Mouse (Mus musculus): ENCODE data around the gene Atp13a3.
"Not testable (repeated sequence)": the region's sequence is repeated elsewhere in the genome, so short reads cannot be mapped to it uniquely, and the experiment has no call there.

The Atp13a3 gene

DNA sequence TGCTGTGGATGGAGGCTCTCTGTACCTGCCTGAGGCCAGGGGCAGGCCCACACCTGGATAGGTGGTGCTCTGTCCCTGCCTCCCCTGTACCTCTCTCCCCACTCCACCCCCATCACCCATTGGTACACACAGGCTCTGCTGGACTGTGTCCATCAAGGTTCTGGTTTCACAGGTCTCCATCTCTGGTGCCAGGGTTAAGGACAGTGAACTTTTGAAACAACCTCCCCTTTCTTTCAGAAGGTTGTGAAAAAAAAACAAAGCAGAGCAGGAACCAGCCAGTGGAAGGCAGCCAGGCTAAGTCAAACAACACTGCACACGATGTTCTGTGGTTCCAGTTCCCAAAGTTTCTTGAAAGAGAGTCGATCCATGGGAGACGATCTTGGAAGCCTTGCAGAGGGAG, 6.9 kb upstream of the Atp13a3 start:
- no peak for DNase-seq (ENCODE audit: low spot score)

DNA sequence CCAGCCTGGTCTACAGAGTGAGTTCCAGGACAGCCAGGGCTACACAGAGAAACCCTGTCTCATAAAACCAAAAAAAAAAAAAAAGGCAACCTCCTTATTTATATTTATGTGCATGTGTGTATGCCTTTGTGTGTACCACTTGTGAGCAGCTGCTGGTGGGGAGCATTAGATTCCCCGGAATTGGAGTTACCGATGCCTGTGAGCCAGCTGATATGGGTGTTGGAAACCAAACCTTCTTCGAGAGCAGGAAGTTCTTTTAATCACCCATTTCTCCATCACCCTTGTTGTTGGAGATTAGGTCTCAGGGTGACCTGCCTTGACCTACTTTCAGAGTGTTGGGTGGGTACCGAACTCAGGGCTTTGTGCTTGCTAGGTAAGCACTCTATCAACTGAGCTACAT, 5.1 kb upstream of the Atp13a3 start:
- DNase-seq (ENCODE audit: low spot score), result no peak

DNA sequence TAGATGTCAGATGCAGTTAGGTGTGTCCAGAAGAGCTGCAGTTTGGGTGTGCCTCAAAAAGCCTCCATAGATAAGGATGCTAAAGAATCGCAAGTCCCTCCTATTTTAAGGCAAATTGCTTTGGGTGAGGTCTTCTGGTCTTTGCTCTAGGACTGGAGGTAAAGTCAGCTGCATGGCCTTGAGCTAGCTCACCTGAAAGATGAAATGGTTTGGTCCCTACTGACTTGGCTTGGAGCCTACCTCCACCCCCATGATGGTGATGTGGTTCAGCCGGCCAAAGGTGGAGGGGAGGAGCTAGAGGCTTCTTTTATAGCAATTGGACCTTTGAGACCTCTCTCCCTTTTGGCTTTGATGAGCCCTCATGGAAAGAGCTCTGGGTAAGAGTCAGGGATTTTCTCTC, 1.7 kb upstream of the Atp13a3 start:
- DNase-seq (ENCODE audit: low spot score), result no peak

DNA sequence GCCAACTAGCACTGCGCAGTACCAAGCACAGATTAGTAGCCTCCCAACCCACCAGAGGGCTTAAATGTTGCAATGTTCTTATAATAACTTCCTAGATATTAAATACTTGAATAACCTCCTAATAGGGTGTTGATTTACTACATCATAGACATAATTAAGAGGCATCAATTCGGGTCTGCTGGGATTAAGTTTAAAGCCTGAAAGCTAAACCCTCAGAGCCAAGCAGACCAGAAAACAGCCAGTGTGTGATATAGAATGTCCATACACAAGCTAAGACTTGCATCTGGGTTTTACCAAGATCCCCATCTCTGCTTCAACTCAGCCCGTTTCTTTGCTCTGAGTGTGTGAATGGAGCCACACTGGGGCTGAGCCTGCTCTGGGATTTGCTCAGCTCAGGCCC, 2.2 kb downstream of the Atp13a3 start:
- no peak for DNase-seq (ENCODE audit: low spot score)

DNA sequence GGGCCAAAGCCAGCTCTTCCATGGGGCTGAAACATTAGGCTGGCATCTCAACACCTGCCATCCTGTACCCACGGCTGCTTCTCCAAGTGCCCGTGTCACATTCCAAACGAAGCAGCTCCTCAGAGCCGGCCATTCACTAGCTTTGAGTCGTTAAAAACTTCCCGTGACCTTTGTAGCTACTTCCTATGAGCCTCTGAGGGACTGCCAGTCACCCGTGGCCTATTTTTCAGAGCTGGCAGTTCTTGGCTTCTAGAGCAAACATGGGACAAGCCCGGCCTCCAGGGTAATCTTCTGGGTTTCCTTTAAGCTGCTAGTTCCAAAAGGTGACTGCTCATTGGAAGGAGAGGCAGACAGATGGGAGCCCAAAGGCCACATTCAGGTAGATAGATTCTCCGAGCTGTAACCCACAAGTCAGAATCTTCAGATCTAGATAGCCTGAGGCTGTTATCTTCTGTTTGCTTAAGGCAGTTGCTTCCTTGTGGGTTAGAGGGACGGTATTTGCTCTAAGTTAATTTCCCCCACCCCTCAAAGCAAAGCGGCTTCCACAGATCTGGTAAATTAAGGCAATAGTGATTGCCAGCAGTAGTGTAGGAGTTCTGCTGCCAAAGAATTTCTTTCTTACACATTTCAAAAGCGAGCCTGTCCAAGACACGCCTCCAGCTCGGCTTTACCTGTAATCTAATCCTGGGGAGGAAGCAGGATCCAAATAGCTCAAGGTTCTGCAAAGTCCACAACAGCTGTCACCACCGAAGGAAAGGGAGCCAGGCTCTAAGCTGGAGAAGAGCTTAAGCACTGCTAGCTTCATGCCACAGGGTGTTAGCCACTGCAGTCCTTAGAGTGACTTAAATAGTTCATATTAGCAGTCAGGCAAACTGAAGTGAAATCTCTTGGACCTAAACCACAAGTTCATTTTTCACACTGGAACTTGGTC, 8.4 kb downstream of the Atp13a3 start:
- DNase-seq (ENCODE audit: low spot score), result peak; percentile 3

DNA sequence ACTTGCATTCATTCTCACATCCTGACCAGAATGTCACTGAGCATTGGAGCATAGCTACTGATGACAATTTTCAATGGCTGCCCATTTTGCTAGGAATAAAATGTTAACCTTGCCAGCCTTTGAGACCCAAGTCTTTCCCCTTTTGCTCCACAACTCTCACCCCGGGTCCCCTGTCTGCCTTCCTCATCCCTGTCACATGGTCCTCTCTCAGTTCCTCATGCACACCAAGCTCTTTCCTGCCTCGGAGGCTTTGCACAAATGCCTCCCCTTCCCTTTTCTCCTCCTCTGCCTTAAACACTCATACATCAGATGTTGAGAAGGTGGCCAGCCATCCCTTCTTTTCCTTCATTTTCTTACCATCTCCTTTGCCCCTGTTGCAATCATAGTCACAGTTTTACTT, 10.6 kb downstream of the Atp13a3 start:
- no peak for DNase-seq (ENCODE audit: low spot score)

DNA sequence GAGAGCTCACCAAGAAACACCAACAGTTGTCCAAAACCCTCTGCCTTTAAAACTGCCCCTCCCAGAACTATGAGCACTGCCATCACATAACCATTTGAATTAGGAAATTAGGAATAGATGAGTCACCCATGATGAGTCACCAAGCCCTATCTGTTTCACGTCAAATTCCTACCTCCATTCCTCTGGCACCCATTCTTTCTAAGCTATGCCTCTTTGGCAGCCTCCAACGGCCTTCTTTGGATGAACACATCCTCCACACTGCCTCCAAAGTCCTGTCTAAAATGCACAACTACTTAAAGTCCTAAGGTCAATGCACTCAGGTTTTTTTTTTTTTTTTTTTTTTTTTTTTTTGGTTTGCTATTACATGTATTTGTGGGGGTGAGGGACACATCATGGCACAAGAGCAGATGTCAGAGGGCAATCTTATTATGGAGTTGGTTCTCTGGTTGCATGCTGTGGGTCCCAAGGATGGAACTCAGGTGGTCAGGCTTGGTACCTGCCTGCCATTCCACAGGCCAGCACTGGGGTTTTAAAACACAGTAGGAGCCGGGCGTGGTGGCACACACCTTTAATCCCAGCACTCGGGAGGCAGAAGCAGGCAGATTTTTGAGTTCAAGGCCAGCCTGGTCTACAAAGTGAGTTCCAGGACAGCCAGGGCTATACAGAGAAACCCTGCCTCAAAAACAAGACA, 15.0 kb downstream of the Atp13a3 start:
- no peak for DNase-seq (ENCODE audit: low spot score)

DNA sequence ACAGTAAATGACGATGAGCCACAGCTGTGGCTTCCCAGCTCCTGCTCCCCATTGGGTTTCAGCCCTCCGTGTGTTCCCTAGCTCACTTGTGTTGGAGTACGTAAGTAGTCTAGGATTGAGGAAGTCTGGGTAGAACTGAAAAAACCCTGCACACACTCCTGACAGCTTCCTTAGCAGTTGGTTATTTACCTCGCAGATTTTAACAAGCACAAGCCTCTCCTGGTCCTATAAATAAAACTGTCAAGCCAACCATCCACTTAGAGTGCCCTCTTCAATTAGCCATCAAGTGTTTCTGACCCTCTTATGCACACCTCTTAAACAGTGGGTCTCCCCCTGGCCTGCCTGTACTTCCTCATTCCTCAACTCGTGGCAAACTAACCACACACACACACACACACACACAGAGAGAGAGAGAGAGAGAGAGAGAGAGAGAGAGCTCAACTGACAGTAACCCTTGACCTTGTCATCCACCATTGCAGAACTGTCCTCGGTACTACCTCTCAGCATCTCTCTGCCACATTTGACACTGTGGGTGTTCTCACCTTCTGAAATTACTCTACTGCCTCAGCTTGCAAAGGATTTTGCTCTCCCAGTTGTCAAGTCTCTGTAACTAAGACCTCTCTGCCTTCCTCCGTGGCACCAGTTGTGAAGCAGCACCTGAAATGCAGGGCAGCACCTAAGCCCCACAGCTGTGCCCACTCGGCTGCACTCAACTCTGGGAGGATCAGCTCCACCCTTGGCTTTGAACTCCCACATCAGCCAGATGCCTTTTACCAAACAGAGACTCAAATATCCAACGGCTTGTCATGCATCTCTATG, 15.7 kb downstream of the Atp13a3 start:
- DNase-seq (ENCODE audit: low spot score), result no peak

DNA sequence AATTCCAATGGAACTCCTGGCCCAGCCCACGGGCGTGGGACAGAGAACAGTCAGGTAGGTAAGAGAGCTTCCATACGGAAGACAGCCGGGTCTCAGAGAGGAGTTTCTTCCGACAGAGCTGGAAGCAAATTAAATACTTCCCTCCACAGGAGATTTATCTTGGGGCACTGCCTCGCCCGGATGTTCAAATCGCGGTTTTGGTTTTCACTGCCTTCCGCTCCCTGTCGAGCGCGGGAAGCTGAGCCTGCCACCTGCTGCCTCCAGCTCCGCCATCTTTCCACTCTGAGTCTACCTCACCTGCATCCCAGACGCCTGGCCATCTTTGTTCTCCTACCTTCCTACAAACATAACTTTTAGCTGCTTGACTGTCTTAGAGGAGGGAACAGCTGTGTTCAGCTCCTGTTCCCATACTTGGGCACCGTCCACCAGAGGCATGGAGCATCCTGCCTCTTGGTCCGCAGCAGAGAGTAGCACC, 16.5 kb downstream of the Atp13a3 start:
- no peak for DNase-seq (ENCODE audit: low spot score)

DNA sequence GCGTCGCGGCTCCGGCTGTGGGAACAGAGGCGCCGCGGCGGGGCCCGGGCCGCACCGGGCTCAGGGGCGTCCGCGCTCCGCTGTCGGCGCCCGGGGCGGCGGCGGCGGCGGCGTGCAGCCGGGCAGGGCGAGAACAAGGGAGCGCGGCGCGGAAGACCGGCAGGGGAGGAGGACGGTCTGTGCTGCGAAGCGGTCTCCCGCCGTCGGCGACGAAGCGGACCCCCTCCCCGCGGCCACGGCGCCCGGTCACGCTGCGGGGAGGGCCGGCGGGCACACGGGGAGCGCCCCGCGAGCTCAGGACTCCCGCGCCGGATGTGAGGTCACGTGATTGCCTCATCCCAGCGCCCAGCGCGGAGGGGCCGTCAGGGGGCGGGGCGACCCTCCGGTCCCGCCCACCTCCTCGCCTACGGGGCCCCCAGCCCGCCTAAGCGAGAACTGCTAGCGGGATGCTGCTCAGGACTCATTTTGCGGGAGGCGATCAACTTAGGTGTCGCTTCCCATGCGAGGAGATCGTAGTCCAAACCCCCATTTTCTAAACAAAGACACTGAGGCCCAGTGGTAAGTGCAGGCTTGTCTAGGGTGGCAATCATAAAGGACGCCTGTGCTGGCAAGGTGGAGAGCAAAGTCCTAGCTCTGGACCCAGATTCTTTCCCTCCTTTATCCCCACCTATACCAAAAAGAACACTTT, 17.1 kb downstream of the Atp13a3 start:
- DNase-seq (ENCODE audit: low spot score), result peak; percentile 80

DNA sequence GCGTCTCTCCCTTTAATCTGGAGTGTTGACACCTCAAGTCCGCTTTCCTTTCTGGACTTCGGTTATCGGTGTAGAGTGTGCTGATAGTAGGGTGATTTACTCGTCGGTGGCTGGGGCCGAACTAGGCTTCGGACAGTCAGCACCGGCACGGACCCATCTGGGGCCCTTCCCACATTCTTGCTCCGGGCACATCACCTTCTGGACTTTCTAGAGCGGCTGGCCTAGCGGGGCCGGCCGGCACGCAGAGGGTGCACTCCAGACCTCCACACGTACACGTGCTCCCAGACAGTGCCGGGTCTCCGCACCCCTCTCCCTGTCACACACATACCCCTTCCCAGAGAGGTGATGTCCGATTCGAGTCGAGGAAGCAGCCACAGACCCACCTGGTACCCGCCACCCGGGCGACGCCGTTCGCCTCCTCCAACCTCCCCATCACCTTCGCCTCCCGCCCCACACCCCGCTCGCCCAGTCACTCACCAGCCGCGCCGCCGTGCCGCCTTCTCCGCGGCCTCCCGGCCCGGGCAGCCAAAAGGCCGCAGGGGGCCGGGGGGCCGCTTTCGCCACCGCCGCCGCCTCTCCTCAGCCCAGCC, 17.8 kb downstream of the Atp13a3 start:
- DNase-seq (ENCODE audit: low spot score), result peak; percentile 9

DNA sequence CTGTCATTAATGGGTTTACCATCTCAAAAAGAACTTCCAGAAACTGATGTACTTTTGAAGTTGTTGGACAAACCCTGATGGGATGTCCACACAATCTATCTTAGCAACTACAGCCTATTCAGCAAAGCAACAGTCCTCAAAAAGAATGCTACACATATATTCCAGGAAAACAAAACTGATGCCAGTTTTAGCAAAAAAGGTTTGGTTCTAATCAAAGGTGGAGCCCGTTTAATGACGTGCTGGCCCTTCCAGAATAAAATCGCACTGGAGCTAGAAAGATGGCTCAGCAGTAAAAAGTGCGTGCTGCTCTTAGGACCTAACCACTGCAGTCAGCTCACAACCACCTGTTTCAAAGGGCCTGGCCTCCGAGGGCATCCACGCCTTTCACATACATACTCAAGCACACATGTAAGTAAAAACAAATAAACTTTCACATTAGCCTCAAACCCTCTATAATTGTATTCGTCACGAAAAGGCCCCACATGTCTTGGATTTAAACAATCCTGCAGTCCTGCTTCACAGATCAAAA, 18.8 kb downstream of the Atp13a3 start:
- DNase-seq (ENCODE audit: low spot score), result no peak

DNA sequence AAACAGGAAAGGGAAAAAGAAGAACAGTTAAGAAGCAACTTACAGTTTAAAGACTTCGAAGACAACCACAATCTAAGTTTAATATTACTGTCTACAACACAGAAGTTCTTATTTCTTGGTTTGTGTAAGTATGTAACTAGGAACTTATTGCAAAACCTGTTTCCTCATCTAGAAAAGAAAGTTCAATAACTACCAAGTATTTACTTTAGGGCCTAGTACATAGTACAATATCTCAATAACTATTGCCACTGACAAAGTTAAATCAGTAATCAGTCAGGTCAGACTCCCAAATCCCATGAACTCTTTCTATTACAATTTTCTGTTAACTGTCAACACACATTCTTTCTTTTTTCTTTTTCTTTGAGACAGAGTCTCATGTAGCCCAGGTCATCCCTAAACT, 20.2 kb downstream of the Atp13a3 start:
- DNase-seq (ENCODE audit: low spot score), result no peak

DNA sequence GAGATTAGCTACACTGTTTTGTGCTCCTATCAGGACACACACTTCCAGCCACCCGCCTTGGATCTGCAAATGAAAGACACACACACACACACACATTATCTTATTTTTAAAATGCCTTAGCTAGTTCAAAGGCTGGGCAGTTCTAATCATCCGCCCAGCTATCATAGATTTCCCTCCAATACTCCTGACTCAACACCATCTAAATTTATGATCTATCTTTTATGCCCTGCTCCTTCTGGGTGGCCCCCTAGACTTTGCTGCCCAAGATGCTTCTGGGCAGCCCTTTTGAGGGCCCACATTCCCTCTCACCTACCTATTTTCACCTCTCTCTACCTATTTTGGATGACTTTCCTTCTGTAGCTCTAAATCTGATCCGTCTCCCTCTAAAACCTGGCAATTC, 29.5 kb downstream of the Atp13a3 start:
- no peak for DNase-seq (ENCODE audit: low spot score)

DNA sequence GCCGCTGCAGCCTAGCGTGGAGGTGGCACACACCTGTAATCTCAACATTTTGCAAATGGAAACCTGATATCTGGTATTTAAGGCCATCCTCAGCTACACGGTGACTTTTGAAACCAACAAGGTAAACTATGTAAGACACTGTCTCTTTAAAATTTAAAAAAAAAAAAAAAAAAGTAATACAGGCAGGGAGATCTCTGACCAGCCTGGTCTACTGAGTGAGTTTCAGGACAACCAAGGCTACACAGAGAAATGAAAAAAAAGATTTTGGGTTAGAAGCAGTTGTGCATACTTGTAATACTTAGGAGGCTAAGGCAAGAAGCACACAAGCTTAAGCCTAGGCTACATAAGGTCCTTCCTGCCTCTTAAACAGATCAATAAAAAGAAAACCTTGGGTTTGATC, 30.8 kb downstream of the Atp13a3 start:
- DNase-seq (ENCODE audit: low spot score), result no peak

DNA sequence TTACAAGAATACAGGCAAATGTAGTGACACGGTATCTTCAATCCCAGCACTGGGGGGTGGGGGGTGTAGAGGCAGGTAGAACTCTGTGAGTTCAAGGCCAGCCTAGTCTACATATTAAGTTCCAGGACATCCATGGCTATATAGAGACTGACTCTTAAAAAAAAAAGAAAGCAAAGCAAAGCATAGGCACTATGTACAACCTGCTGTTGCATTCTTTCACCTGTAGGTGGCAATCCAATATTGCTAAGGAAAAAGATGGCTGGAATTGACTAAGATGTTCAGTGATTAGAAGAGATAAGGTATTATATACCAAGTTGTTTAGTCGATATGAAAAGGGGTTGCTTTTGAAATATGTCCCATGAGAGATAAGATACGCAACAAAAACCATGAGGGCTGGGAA, 31.5 kb downstream of the Atp13a3 start:
- DNase-seq (ENCODE audit: low spot score), result no peak

DNA sequence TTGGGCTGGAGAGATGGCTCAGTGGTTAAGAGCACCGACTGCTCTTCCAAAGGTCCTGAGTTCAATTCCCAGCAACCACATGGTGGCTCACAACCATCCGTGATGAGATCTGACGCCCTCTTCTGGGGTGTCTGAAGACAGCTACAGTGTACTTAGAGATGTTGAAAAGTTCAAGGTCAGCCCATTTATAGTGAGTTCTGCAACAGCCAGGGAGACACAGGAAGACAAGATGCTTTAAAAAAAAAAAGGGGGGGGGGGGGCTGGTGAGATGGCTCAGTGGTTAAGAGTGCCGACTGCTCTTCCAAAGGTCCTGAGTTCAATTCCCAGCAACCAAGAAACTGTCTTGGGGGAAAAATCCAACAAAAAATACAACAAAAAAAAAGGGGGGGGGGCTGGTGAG, 32.5 kb downstream of the Atp13a3 start:
- DNase-seq (ENCODE audit: low spot score), result not testable (repeated sequence)

DNA sequence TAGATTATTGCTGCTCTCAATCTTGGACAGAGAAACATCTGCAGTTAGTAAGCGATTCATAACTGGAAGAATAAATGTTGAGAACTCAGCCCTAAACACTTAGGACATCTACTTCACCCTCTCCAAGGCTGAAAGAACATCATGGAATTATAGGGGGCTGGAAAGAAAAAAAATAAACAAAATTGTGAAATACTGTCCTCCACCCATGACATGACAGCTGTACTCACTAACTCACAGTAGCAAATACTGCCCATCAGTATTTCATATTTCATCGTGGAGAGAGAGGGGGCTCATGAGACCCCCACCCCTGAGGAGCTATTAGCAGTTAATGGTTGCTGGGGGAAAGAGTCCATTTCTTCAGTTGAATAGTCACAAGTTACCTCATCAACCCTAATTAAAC, 38.4 kb downstream of the Atp13a3 start:
- no peak for DNase-seq (ENCODE audit: low spot score)

DNA sequence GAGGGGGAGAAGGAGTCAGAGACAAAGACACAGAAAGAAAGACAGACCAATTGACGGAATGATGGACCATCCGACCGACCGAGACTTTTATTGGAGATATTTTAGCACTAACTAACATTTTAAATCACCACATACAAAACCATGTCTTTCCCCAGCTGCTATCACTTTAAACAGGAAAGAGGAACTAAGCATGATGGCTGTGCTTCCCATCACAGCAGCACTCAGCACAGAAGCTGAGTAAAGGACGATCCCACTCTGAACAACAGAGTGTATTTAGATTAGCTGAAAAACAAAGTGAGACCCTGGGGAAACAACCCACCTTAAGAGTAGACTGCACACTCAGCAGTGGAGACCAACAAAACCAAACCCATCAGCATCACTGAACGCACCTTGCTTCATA, 41.2 kb downstream of the Atp13a3 start:
- DNase-seq (ENCODE audit: low spot score), result no peak

DNA sequence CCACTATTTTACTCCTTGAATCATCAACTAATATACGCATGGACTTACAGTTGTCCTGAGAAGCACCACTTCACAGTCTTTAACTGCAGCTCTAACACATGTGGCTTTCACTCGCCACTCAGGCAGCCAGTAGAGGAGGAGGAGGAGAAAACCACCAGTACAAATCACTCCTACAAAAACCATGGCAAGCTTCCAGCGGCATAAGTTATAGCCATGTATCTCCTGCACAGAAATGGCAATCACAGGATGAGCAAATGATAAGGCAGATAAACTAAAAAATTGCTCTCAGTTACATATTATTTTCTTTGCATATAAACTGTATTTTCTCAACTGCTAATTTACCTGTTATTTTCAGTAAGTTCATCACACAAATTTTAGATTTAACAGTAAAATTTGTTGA, 43.2 kb downstream of the Atp13a3 start:
- DNase-seq (ENCODE audit: low spot score), result no peak

DNA sequence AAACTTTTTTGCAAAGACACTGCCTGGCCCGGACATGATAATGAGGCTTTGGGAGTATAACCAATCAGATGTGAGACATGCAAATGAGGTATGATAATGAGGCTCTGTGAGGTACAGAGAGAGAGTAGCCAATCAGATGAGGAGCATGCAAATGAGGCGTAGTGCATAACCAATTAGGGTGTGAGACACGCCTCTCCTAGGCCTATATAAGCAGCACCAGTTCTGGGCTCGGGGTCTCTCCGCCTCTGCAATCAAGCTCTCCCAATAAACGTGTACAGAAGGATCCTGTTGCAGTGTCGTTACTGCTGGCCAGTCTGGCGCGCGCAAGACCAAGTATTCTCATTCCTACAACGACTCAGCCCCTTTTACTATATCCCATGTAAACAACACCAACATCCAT, 52.3 kb downstream of the Atp13a3 start:
- DNase-seq (ENCODE audit: low spot score), result not testable (repeated sequence)

Measured in ovary, postnatal 10 days (tissue).